Mouse (Mus musculus) MEL-GATA-1-ER (cell line): ENCODE data around the gene Olfr917.

Source experiments
- DNase-seq: peaks from one replicate; pipeline ENCODE4 v3.0.0-alpha.2; 2012; ENCODE audit warnings: low read depth; ENCODE audit errors: extremely low read depth

Gene Olfr917

DNA sequence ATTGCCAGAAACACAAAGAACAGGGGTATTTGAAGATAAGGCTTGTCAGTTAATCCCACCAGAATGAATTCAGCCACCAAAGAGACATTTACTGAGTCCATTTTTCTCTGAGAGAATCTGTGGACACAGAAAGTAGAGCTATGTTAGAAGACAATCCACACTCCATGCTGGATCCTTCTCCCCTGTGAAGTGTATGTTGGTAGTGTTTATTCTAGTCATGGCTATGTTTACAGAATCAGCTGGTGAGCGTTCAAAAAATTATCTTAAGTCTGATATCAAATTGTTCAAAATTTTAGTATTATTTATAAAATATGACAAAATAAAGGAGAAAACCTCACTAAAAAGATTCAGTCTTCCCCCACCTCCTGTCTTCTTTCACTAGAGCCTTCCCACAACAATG is at the start of gene Olfr917:
TSS of gene Olfr917 (minus strand) at position 101 of the 400 bp plus-strand sequence.
- DNase-seq: no peak

DNA sequence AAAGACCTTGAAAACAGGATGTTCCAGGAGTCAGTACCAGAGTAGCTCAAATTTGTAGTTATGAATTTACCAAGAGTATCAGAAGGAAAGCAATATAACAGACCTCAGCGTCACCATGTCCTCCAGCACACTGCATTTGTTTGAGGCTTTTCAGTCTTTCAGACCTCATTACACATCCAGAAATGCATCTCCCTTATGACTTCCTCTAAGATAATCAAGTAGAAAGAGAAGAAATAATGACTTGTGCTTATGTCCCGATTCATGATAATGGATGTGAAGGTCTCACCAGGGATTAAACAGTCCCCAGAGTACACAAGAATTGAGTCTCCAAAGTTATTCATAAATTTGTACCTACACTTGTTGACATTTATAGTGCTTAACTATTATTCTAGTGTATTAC is 8.9 kb upstream of the Olfr917 start, which contains the start of gene Olfr918:
TSS of gene Olfr918 (minus strand) at position 101 of the 400 bp plus-strand sequence.
- DNase-seq: no peak

DNA sequence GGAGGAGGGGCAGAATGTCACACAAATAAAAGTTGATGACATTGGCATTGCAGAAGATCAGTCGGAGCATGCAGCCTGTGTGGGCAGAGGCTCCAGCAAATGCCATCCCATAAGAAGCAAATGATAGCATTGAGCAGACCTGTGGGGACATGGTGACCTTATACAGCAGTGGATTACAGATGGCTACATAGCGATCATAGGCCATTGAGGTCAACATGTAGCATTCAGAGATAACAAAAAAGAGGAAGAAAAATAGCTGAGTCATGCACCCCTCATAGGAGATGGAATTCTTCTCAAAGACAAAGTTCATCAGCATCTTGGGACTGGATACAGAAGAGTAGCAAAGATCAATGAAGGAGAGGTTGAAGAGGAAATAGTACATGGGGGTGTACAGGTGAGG is 7.2 kb upstream of the Olfr917 start:
- DNase-seq: peak; percentile 41

DNA sequence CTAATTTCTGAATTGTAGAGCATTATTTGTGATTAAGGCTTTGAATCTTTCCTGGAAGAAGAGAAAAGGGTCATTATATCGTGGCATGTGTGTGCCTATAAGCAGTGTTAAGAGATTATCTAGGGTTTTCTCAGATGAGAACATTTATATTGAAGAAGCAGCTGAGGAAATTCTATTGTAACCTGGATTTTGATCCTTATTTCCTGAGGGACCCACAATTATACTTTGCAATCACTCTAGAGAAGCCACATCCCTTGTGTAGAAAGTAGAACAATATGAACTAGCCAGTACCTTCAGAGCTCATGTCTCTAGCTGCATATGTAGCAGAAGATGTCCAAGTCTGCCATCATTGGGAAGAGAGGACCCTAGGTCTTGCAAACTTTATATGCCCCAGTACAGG is 5.9 kb downstream of the Olfr917 start, which contains the start of gene Olfr916:
TSS of gene Olfr916 (minus strand) at position 101 of the 400 bp plus-strand sequence.
- DNase-seq: no peak

DNA sequence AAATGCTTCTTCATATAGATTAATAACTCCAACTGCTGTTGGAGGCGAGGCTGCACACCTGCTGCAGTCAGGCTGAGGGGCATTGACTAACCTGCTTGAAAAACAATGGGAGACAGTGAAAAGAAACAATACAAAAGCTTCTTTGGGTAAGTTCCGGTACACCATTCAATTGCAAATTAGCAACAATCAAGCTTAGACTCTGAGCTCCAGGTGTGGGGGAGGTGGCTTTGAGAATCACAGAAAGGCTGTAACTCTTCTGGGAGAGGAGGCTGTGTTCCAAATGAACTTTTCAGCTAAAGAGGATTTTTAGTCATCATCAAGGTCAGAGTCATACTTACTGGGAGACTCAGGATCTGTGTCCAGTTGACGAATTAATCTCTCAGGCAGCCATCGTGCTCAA is 33.2 kb downstream of the Olfr917 start:
- no peak for DNase-seq
